Mouse (Mus musculus) ES-CJ7 (cell line): ENCODE results near the gene Gm10491.
"Not testable (repeated sequence)": the region's sequence is repeated elsewhere in the genome, so short reads cannot be mapped to it uniquely, and the experiment has no call there.

Experiments used
- DNase-seq: peaks from one replicate; pipeline ENCODE4 v3.0.0; 2011; ENCODE audit warnings: low read depth, low spot score

Gm10491 gene

DNA sequence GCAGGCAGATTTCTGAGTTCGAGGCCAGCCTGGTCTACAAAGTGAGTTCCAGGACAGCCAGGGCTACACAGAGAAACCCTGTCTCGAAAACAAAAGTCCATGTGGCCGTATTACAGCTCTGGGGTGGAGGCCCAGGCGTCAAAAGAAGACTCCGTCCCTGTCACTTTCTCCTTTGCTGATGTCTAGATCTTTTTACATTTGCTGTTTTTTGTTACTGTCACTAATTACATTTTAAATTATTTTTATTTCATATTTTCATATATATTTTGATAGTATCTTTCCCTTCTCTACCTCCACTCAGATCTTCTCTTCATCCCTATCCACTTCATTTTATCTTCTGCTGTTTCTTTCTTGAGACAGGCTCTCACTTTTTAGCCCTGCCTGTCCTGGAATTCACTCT is at the start of gene Gm10491:
Gene Gm10491, minus strand, starts transcription at position 101 of the 400 bp plus-strand sequence.
- DNase-seq: no peak

GRCm38 (mm10) chrX:7950091-7950490 is 42.5 kb upstream of the Gm10491 start:
- no peak for DNase-seq

GRCm38 (mm10) chrX:7947900-7948492 is 40.4 kb upstream of the Gm10491 start:
- peak; percentile 97 for DNase-seq

GRCm38 (mm10) chrX:7947108-7947899 is 39.7 kb upstream of the Gm10491 start, which contains the start of gene Hdac6:
Gene Hdac6, minus strand, starts transcription at chrX:7947889.
- no peak for DNase-seq

DNA sequence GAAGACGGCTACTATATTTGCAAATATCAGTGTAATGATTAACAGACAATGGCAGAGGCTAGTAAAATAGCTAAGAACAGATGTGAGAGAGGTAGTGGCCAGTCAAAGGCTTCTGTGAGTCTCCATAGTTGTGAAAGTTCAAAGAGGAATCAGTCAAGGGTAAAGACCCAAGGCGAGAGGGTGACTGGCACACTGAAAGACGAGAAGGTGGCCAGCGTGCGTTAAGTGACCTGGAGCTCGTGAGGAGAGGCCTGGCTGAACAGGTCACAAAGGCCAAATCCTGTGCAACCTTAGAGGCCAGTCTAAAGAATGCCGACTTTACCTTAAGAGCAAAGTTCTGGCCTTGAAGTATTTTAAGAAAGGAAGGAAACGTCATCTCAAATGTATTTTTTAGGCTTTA is 38.0 kb upstream of the Gm10491 start:
- DNase-seq: no peak

DNA sequence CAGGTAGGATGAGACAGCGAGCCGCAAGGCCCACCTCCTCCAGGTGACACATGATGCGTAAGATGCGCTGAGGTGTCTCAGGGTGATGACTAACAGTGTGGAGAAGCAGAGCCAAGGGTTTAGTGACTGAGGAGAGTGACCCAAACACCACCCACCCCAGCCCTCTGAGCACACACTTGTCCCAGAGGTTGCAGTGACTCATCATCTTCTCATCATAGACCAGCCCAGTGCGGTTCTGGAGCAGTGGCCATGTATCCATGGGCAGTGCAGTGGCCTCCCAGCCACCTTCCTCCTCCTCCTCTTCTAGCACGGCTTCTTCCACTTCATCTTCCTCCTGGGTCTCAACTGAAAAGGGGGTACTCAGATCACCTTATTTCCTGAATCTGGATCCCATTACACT is 30.0 kb upstream of the Gm10491 start:
- DNase-seq: no peak

DNA sequence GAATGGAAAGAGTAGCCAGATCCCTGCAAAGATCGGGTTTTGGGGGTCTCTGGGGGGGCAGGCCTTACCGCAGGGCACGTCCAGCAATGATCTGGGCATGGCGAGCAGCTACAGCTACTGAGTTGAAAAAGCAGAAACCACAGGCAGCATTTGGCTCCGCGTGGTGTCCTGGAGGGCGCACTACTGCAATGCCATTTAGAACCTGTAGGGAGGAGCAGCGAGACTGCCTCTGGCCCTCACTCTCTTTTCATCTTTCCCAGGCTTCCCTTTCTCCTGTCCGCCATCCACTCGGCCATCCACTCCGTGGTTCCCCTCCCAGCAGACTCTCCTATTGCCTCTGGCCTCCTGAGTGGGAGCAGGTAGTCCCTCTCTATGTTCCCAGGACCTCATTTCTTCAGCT is 29.2 kb upstream of the Gm10491 start:
- DNase-seq: peak; percentile 57

- peak; percentile 84 for DNase-seq
These were observed 20.7 kb upstream of the Gm10491 start, which contains the start of gene Eras for GRCm38 (mm10) chrX:7928270-7928790. Gene Eras, minus strand, starts transcription at chrX:7928607.

GRCm38 (mm10) chrX:7927116-7927515 is 19.5 kb upstream of the Gm10491 start:
- peak; percentile 88 for DNase-seq

DNA sequence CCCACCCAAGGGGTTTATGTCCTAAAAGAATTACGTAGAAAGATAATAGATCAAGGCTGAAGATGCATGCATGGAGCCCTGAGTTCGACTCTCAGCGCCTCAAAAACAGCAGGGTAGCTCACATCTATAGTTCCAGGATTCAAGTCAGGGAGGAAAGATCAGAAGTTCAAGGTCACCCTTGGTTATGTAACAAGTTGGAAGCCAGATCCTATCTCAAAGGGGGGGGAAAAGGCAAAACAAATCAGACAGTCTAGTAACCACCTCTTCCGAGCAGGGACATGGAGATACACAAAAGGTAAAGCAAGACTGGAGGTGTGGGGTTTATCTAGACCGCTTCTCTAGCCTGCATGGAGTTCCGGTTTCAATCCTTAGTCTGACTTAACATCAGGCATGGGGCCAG is 18.6 kb upstream of the Gm10491 start:
- peak; percentile 87 for DNase-seq

DNA sequence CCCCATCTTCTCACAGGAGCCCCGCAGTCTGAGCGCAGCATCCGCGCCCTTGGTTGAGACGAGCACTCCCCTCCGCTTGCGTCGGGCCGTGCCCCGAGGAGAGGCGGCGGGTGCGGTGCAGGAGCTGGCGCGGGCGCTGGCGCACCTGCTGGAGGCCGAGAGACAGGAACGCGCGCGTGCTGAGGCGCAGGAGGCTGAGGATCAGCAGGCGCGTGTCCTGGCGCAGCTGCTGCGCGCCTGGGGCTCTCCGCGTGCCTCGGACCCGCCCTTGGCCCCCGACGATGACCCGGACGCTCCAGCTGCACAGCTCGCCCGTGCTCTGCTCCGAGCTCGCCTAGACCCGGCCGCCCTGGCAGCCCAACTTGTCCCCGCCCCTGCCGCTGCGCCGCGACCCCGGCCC is 14.4 kb upstream of the Gm10491 start:
- peak; percentile 30 for DNase-seq

- DNase-seq: peak; percentile 74
These were observed 12.2 kb upstream of the Gm10491 start, which contains the start of gene Pcsk1n for GRCm38 (mm10) chrX:7919601-7920383. Gene Pcsk1n, plus strand, starts transcription at chrX:7919822.

GRCm38 (mm10) chrX:7917960-7918359 is 10.3 kb upstream of the Gm10491 start:
- DNase-seq: peak; percentile 22

GRCm38 (mm10) chrX:7915669-7916068 is 8.0 kb upstream of the Gm10491 start:
- not testable (repeated sequence) for DNase-seq

DNA sequence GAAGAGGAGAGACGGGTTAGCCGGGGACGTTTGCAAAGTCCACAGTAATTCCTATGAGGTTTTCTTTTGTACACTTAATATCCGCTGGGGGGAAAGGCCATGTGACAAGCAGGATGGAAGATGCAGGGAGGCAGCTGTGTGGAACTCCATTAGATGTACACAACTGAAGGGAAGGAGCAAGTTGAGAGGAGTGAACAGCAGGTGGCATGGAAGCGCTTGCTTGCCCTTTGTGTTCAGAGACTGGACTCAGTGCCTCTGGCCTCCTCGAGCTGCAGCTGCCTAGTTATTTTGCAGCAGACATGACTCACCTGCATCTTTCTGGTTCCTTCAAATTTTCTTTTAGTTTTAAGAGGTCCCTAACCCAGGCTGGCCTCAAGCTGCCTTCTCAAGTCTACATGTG is 2.8 kb upstream of the Gm10491 start:
- DNase-seq: peak; percentile 25

- not testable (repeated sequence) for DNase-seq
These were observed 1.6 kb upstream of the Gm10491 start, which contains the start of gene Gm10490 for GRCm38 (mm10) chrX:7909242-7909641. Gene Gm10490, plus strand, starts transcription at chrX:7909542.

DNA sequence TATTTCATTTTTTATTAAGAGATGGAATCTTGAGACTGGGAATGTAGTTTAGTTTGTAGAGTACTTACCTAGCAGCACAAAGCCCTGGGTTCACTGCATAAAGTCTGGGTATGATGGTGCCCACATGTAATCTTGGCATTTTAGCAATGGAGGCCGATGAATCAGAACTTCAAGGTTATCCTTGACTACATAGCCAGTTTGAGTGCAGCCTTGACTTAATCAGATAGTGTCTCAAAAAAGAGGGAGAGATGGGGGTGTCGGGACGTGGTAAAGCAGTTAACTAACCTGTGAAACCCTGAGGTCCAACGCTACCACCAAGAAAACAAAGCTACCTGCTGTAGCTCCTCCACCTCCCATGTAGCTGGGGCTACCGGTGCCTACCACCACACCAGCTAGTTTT is 3.2 kb downstream of the Gm10491 start:
- no peak for DNase-seq

DNA sequence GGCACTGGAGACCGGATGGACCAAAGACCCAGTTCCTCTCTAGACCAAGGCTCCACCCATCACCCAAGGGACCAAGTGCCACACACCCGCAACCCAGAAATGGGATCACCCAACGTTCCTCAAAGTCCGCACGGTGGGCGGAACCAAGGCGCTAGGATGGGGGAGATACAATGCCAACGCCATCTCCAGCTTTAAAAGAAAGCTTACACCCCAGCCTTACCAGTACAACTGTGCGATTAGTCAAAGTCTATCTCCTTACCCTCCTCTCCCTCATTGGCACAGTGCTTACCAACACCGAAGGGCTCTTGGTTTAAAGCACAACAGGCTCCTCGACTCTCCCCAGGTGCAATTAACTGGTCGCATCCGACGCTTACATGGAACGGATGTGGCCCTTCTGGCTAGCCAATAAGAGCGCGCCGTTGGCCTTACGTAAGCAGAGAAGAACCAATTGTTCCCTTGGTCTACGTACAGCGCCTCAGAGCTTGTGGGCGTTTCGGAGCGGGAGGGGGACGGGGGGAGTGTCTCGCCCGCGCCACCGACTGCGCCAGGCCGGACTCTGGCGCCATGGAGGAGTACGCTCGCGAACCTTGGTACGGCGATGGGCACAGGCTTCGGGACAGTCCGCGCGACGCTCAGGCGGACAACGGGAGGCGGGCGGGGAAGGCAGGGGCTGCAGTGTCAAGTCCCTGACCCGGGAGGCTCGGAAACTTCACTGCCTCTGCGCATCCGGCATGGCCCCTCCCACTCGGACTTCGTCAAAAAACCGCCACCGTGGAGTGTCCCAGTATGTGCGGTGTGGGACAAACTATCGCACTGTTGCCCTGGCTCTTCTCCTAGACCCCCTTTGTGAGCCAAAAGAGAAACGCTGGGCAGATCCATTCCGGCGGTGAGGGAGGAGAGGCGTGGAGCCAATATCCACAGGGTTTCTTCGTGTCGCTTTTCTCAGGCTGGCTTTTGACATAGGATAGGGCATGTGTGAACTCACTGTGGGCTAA is 8.5 kb downstream of the Gm10491 start, which contains the start of the genes Pqbp1 and Timm17b:
Gene Pqbp1, minus strand, starts transcription at position 390 of the 995 bp plus-strand sequence.
Gene Timm17b, plus strand, starts transcription at position 478 of the 995 bp plus-strand sequence.
- peak; percentile 93 for DNase-seq

- no peak for DNase-seq
These were observed 9.4 kb downstream of the Gm10491 start for GRCm38 (mm10) chrX:7898211-7898610.

DNA sequence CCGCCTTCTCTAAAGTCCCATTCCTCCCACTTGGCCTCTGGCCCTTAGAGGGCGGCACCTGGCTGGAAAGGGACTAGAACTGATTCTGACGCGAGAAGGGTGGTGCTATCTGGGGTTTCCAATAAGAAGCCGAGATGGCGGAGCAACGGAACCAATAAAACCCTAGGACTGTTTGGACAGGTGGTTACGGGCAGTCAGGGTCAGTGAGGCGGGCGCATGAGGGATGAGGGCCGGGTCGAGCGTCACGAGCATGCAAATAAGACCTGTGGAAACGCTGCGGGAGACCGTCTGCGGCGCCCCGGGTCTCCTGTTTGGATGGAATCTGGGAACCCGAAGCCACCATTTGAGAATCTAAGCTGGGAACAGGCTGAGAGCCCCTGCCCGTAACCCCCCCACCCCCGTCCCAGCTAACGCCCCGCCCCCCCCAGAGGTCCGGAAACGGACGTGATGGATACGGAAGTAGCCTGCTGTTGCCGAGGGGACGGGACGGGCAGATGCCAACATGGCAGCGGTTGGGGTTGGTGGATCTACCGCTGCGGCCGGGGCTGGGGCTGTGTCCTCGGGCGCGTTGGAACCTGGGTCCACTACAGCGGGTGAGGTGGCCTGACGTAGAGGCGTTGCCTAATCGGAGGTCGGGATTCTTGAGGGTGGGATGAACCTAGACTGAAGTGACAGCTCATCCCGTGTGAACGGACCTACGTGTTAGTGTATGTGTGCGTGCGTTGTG is 23.6 kb downstream of the Gm10491 start, which contains the start of gene Slc35a2:
Gene Slc35a2, plus strand, starts transcription at position 188 of the 727 bp plus-strand sequence.
- DNase-seq: peak; percentile 86
